Mouse (Mus musculus) CH12.LX (cell line): ENCODE measurements around the gene Carmil1. TPM values are rescaled to one million over a fixed set of nuclear protein-coding genes. Genes with fewer than 3 reads are reported as not detected.
A peak's percentile ranks its signal among the peaks of the same experiment; 100 is the strongest.

Experiments used
- DNase-seq: peaks from one replicate; pipeline ENCODE4 v3.0.0-alpha.2; 2013; ENCODE audit errors: extremely low read depth
- H3K27ac ChIP-seq: 2 replicates; pipeline ENCODE4 v1.5.1; 2012; ENCODE audit warnings: low read depth, mild to moderate bottlenecking, control low read depth, moderate library complexity; ENCODE audit not compliant: insufficient read depth
- H3K27me3 ChIP-seq: replicated peaks from 2 replicates; pipeline ENCODE3; 2012; ENCODE audit warnings: inconsistent platforms
- H3K36me3 ChIP-seq, 2 experiments: replicated peaks in 1 of 2; 2 replicates each; pipeline versions ENCODE3 to v1.6.1; 2012; ENCODE audit warnings: inconsistent platforms in 1 of 2, low read length in 1 of 2, mild to moderate bottlenecking in 1 of 2, mixed read lengths in 1 of 2, moderate library complexity in 1 of 2; ENCODE audit not compliant: control insufficient read depth in 1 of 2, insufficient read depth in 1 of 2
- H3K4me1 ChIP-seq, 2 experiments: 2 replicates each; pipeline ENCODE4 v1.6.1; 2012; ENCODE audit warnings: inconsistent platforms in 1 of 2, moderate library complexity in 1 of 2; ENCODE audit not compliant: insufficient read depth in 2 of 2, control insufficient read depth in 1 of 2
- H3K4me2 ChIP-seq: 2 replicates; pipeline ENCODE4 v1.6.1; 2012; ENCODE audit warnings: low read depth, mild to moderate bottlenecking, control low read depth; ENCODE audit not compliant: poor library complexity, insufficient read depth, severe bottlenecking
- H3K4me3 ChIP-seq, 3 experiments: fragments of 150-350 bp in 1 of 3; sonication (generic) in 1 of 3; replicated peaks in 1 of 3; 2 replicates each; pipeline versions ENCODE3 to v1.5.1; 2011 to 2012; ENCODE audit warnings: low read depth in 2 of 3, low read length in 2 of 3, mild to moderate bottlenecking in 2 of 3, moderate library complexity in 2 of 3, control low read depth in 1 of 3, improper control_type of control experiment in 1 of 3, inconsistent platforms in 1 of 3, mixed read lengths in 1 of 3; ENCODE audit not compliant: poor library complexity in 1 of 3
- H3K79me2 ChIP-seq: replicated peaks from 2 replicates; pipeline ENCODE4 v1.6.1; 2012; ENCODE audit warnings: mild to moderate bottlenecking, moderate library complexity; ENCODE audit not compliant: control insufficient read depth, poor library complexity, insufficient read depth, severe bottlenecking; ENCODE audit errors: extremely low read depth
- H3K9ac ChIP-seq: 2 replicates; pipeline ENCODE4 v1.6.1; 2012; ENCODE audit warnings: low read depth, mild to moderate bottlenecking, control low read depth, moderate library complexity; ENCODE audit not compliant: insufficient read depth
- H3K9me3 ChIP-seq: replicated peaks from 2 replicates; pipeline ENCODE3; 2012; ENCODE audit warnings: low read length, inconsistent platforms, mixed read lengths
- CTCF ChIP-seq, 2 experiments: IDR thresholded peaks in 1 of 2; conservative IDR thresholded peaks in 1 of 2; 2 replicates each; pipeline ENCODE4 v1.5.1; 2011 to 2012; ENCODE audit warnings: low read depth in 2 of 2, low read length in 2 of 2, improper control_type of control experiment in 1 of 2, inconsistent platforms in 1 of 2, mild to moderate bottlenecking in 1 of 2, moderate library complexity in 1 of 2
- E2F4 ChIP-seq: IDR thresholded peaks from 2 replicates; pipeline ENCODE4 v1.6.1; 2011; ENCODE audit warnings: low read depth, low read length, improper control_type of control experiment; ENCODE audit not compliant: insufficient replicate concordance
- ELF1 ChIP-seq: IDR thresholded peaks from 2 replicates; pipeline ENCODE4 v1.6.1; 2014; ENCODE audit warnings: low read depth, mild to moderate bottlenecking, inconsistent platforms, low read length, improper control_type of control experiment
- ETS1 ChIP-seq: conservative IDR thresholded peaks from 2 replicates; pipeline ENCODE4 v1.6.1; 2012; ENCODE audit warnings: low read depth, mild to moderate bottlenecking, inconsistent platforms, low read length, improper control_type of control experiment, moderate library complexity
- HCFC1 ChIP-seq: IDR thresholded peaks from 2 replicates; pipeline ENCODE4 v1.6.1; 2012; ENCODE audit warnings: low read depth, mild to moderate bottlenecking, inconsistent platforms, low read length, improper control_type of control experiment
- IRF4 ChIP-seq: IDR thresholded peaks from 2 replicates; pipeline ENCODE4 v1.6.1; 2014; ENCODE audit warnings: low read depth, mild to moderate bottlenecking, inconsistent platforms, low read length, improper control_type of control experiment
- JUN ChIP-seq: IDR thresholded peaks from 2 replicates; pipeline ENCODE4 v1.6.1; 2011; ENCODE audit warnings: low read depth, mild to moderate bottlenecking, low read length, improper control_type of control experiment, moderate library complexity; ENCODE audit not compliant: insufficient read depth
- JUND ChIP-seq: conservative IDR thresholded peaks from 2 replicates; pipeline ENCODE4 v1.6.1; 2011; ENCODE audit warnings: low read depth, low read length, improper control_type of control experiment
- MAFK ChIP-seq: IDR thresholded peaks from 2 replicates; pipeline ENCODE4 v1.6.1; 2011; ENCODE audit warnings: low read length, improper control_type of control experiment; ENCODE audit not compliant: insufficient replicate concordance
- MAZ ChIP-seq: IDR thresholded peaks from 2 replicates; pipeline ENCODE4 v1.6.1; 2012; ENCODE audit warnings: low read depth, mild to moderate bottlenecking, inconsistent platforms, low read length, improper control_type of control experiment, moderate library complexity
- MYC ChIP-seq: IDR thresholded peaks from 2 replicates; pipeline ENCODE4 v1.6.1; 2011; ENCODE audit warnings: low read depth, mild to moderate bottlenecking, improper control_type of control experiment, low read length
- NELFE ChIP-seq: IDR thresholded peaks from 2 replicates; pipeline ENCODE4 v1.6.1; 2011; ENCODE audit warnings: low read depth, low read length, improper control_type of control experiment
- NRF1 ChIP-seq: IDR thresholded peaks from 2 replicates; pipeline ENCODE4 v1.6.1; 2014; ENCODE audit warnings: low read depth, mild to moderate bottlenecking, inconsistent platforms, low read length, improper control_type of control experiment, moderate library complexity
- POLR2A ChIP-seq: IDR thresholded peaks from 2 replicates; pipeline ENCODE4 v1.6.1; 2011; ENCODE audit warnings: low read depth, mild to moderate bottlenecking, improper control_type of control experiment, low read length
- POLR2AphosphoS2 ChIP-seq: IDR thresholded peaks from 2 replicates; pipeline ENCODE4 v1.6.1; 2011; ENCODE audit warnings: low read depth, low read length, improper control_type of control experiment
- RAD21 ChIP-seq: IDR thresholded peaks from 2 replicates; pipeline ENCODE4 v1.6.1; 2011; ENCODE audit warnings: low read depth, mild to moderate bottlenecking, low read length, improper control_type of control experiment, moderate library complexity
- RCOR1 ChIP-seq: conservative IDR thresholded peaks from 2 replicates; pipeline ENCODE4 v1.6.1; 2012; ENCODE audit warnings: low read depth, mild to moderate bottlenecking, inconsistent platforms, low read length, improper control_type of control experiment
- SIN3A ChIP-seq: IDR thresholded peaks from 2 replicates; pipeline ENCODE4 v1.6.1; 2012; ENCODE audit warnings: low read length, improper control_type of control experiment, inconsistent platforms
- SMC3 ChIP-seq: IDR thresholded peaks from 2 replicates; pipeline ENCODE4 v1.6.1; 2011; ENCODE audit warnings: low read depth, low read length, improper control_type of control experiment
- TBP ChIP-seq: conservative IDR thresholded peaks from 2 replicates; pipeline ENCODE4 v1.6.1; 2011; ENCODE audit warnings: low read depth, low read length, improper control_type of control experiment
- TCF12 ChIP-seq: IDR thresholded peaks from 2 replicates; pipeline ENCODE4 v1.6.1; 2014; ENCODE audit warnings: low read depth, mild to moderate bottlenecking, inconsistent platforms, low read length, improper control_type of control experiment
- UBTF ChIP-seq: IDR thresholded peaks from 2 replicates; pipeline ENCODE4 v1.6.1; 2012; ENCODE audit warnings: low read depth, mild to moderate bottlenecking, inconsistent platforms, low read length, improper control_type of control experiment, moderate library complexity
- USF1 ChIP-seq: IDR thresholded peaks from 2 replicates; pipeline ENCODE4 v1.6.1; 2014; ENCODE audit warnings: low read depth, mild to moderate bottlenecking, inconsistent platforms, low read length, improper control_type of control experiment
- USF2 ChIP-seq: conservative IDR thresholded peaks from 2 replicates; pipeline ENCODE4 v1.6.1; 2011; ENCODE audit warnings: low read depth, low read length, improper control_type of control experiment
- ZKSCAN1 ChIP-seq: IDR thresholded peaks from 2 replicates; pipeline ENCODE4 v1.6.1; 2012; ENCODE audit warnings: low read depth, inconsistent platforms, low read length, improper control_type of control experiment, borderline replicate concordance
- ZNF384 ChIP-seq: IDR thresholded peaks from 2 replicates; pipeline ENCODE4 v1.6.1; 2012; ENCODE audit warnings: low read depth, low read length, improper control_type of control experiment, inconsistent platforms
- dilution Hi-C: fragments of 300-500 bp; cut with MboI; formaldehyde crosslinking; loops from 2 replicates; pipeline ENCODE4 v1.14.3; 2020; ENCODE audit warnings: low sequenced_read_pairs; ENCODE audit not compliant: extremely low pct_unique_long_range_greater_than_20kb, extremely low pct_ligation_motif_present
- in situ Hi-C: fragments of 300-500 bp; cut with MboI; formaldehyde crosslinking; loops from 3 replicates; pipeline ENCODE4 v1.14.3; 2019; ENCODE audit warnings: low sequenced_read_pairs, low pct_ligation_motif_present, low pct_unique_long_range_greater_than_20kb, mixed read lengths
- polyA plus RNA-seq: library from polyadenylated mRNA; unstranded; fragments of >175 nt; gene quantifications from 2 replicates; pipeline ENCODE4 v1.2.1, GENCODE M21; 2012; ENCODE audit warnings: low read depth; ENCODE audit not compliant: insufficient read length
- total RNA-seq, 2 experiments: library from RNA; depleted of rRNA; stranded (reverse); fragments of 300-350 nt in 1 of 2; fragments of >200 nt in 1 of 2; gene quantifications; 2 replicates each; pipeline ENCODE4 v1.2.3; 2012 to 2014

Gene Carmil1
- total and polyA plus RNA-seq, 3 experiments, result 1.1 to 9.4 (median 7.2) TPM

GRCm38 (mm10) chr13:24305486-24305885, 24.9 kb upstream of the Carmil1 start:
- H3K79me2 ChIP-seq, result no peaks in the 10 kb centered on the region
- H3K27ac ChIP-seq, result no peak overlapping the region
- H3K36me3 ChIP-seq, result no peaks in the 10 kb centered on the region
- in situ Hi-C loops (no loop called here), dilution Hi-C loops (no loop called here)
- no peaks in the 10 kb centered on the region for H3K4me1 ChIP-seq
- H3K9ac ChIP-seq, result no peak overlapping the region
- no peaks in the 10 kb centered on the region for H3K9me3 ChIP-seq
- no peak overlapping the region for H3K4me2 ChIP-seq
- no peak for DNase-seq
- no peak overlapping the region for H3K4me3 ChIP-seq
- H3K27me3 ChIP-seq, result no peaks in the 10 kb centered on the region
- TF ChIP-seq MAFK (no peak), MAZ (no peak), JUND (no peak), SIN3A (no peak), HCFC1 (no peak), POLR2AphosphoS2 (no peak), TBP (no peak), CTCF (conservative IDR thresholded peaks at IDR 0.05 in 1 of 2, IDR thresholded peaks at IDR 0.05 in 1 of 2; ENCODE audit: low read depth in 2 of 2, low read length in 2 of 2) (no peak), POLR2A (no peak), JUN (no peak)

GRCm38 (mm10) chr13:24297252-24297651, 16.7 kb upstream of the Carmil1 start:
- Histone ChIP-seq H3K4me3 (no peak overlapping the region), H3K27me3 (no peaks in the 10 kb centered on the region)
- TF ChIP-seq POLR2AphosphoS2 (no peak), MYC (no peak), RAD21 (peak; percentile 71), SMC3 (peak; percentile 82), MAFK (no peak), CTCF (conservative IDR thresholded peaks at IDR 0.05 in 1 of 2, IDR thresholded peaks at IDR 0.05 in 1 of 2; ENCODE audit: low read depth in 2 of 2, low read length in 2 of 2) (peak; percentile 86 to 94), RCOR1 (no peak)
- TF ChIP-seq, all 38 proteins: peak for 3
- no peak overlapping the region for H3K9ac ChIP-seq
- in situ Hi-C loops (loop anchor here (25.0 kb wide), 1 partner anchor 460 kb away; the partner anchor contains the start of gene Slc17a3), dilution Hi-C loops (no loop called here)
- no peaks in the 10 kb centered on the region for H3K79me2 ChIP-seq
- no peaks in the 10 kb centered on the region for H3K36me3 ChIP-seq
- no peak overlapping the region for H3K27ac ChIP-seq
- no peak overlapping the region for H3K4me2 ChIP-seq
- DNase-seq, result peak; percentile 67
- peaks cover 0 to 4% of the 10 kb centered on the region in 2 experiments; a peak in 1 of 4 replicates for H3K4me1 ChIP-seq
- H3K9me3 ChIP-seq, result no peaks in the 10 kb centered on the region

GRCm38 (mm10) chr13:24287381-24287780, 6.8 kb upstream of the Carmil1 start:
- no peak overlapping the region for H3K27ac ChIP-seq
- no peaks in the 10 kb centered on the region for H3K9me3 ChIP-seq
- in situ Hi-C loops (loop anchor here (25.0 kb wide), 1 partner anchor 450 kb away; the partner anchor contains the start of gene Slc17a3), dilution Hi-C loops (no loop called here)
- H3K9ac ChIP-seq, result no peak overlapping the region
- no peaks in the 10 kb centered on the region for H3K79me2 ChIP-seq
- H3K4me1 ChIP-seq, result peaks cover 0 to 2% of the 10 kb centered on the region in 2 experiments; a peak in 1 of 4 replicates
- no peak overlapping the region for H3K4me3 ChIP-seq
- H3K4me2 ChIP-seq, result no peak overlapping the region
- H3K36me3 ChIP-seq, result no peaks in the 10 kb centered on the region
- H3K27me3 ChIP-seq, result no peaks in the 10 kb centered on the region
- no peak for DNase-seq
- no peak for TF ChIP-seq POLR2A
- TF ChIP-seq ZNF384, result no peak
- no peak for TF ChIP-seq IRF4
- no peak for TF ChIP-seq USF2
- no peak for TF ChIP-seq E2F4
- no peak for TF ChIP-seq TCF12
- TF ChIP-seq MAFK, result no peak
- TF ChIP-seq NRF1, result no peak
- no peak for TF ChIP-seq NELFE
- no peak for TF ChIP-seq USF1
- no peak for TF ChIP-seq ELF1
- no peak for TF ChIP-seq ETS1
- no peak for TF ChIP-seq UBTF
- TF ChIP-seq ZKSCAN1, result no peak
